Mouse (Mus musculus) G1E (cell line): ENCODE results near the gene Ptprc. TPM values are rescaled to one million over a fixed set of nuclear protein-coding genes. Genes with fewer than 3 reads are reported as not detected.

ENCODE experiments used
- ATAC-seq: 2 replicates; pipeline ENCODE4 v1.8.0; 2016; ENCODE audit warnings: mild to moderate bottlenecking; ENCODE audit not compliant: insufficient number of reproducible peaks, poor library complexity, low FRiP score, severe bottlenecking; ENCODE audit errors: extremely low read depth
- DNase-seq: peaks from one replicate; pipeline ENCODE4 v3.0.0; 2012; ENCODE audit warnings: low spot score
- H3K27me3 ChIP-seq: 2 replicates; pipeline ENCODE4 v1.6.1; 2012; ENCODE audit warnings: mild to moderate bottlenecking, low read length, inconsistent platforms; ENCODE audit not compliant: insufficient read depth
- H3K36me3 ChIP-seq: replicated peaks from 2 replicates; pipeline ENCODE3; 2012; ENCODE audit warnings: mild to moderate bottlenecking, inconsistent platforms
- H3K4me1 ChIP-seq: 2 replicates; pipeline ENCODE4 v1.6.1; 2012; ENCODE audit warnings: low read depth, low read length, inconsistent platforms, mixed read lengths; ENCODE audit not compliant: insufficient read depth
- H3K4me3 ChIP-seq: 2 replicates; pipeline ENCODE4 v1.5.1; 2012; ENCODE audit warnings: low read depth, mild to moderate bottlenecking, inconsistent platforms, low read length, moderate library complexity, mixed read lengths
- H3K9me3 ChIP-seq: replicated peaks from 2 replicates; pipeline ENCODE4 v1.6.1; 2012; ENCODE audit warnings: inconsistent platforms
- CTCF ChIP-seq: IDR thresholded peaks from 2 replicates; pipeline ENCODE4 v1.5.1; 2012; ENCODE audit warnings: low read depth, low read length, inconsistent platforms, mixed read lengths
- GATA1 ChIP-seq: IDR thresholded peaks from 2 replicates; pipeline ENCODE4 v1.6.1; 2012; ENCODE audit warnings: borderline replicate concordance, low read length, inconsistent platforms, mixed read lengths
- GATA2 ChIP-seq: IDR thresholded peaks from 2 replicates; pipeline ENCODE4 v1.6.1; 2012; ENCODE audit warnings: low read depth, low read length, inconsistent platforms, borderline replicate concordance
- POLR2AphosphoS5 ChIP-seq: IDR thresholded peaks from 2 replicates; pipeline ENCODE4 v1.6.1; 2012; ENCODE audit warnings: low read depth, low read length, inconsistent platforms; ENCODE audit not compliant: insufficient replicate concordance
- TAL1 ChIP-seq: conservative IDR thresholded peaks from 2 replicates; pipeline ENCODE4 v1.6.1; 2012; ENCODE audit warnings: low read depth, low read length, inconsistent platforms, mixed read lengths
- polyA plus RNA-seq: library from polyadenylated mRNA; stranded (reverse); fragments of >175 nt; gene quantifications from 2 replicates; pipeline ENCODE4 v1.2.3, GENCODE M21; 2012
- total RNA-seq, 2 experiments: library from RNA; stranded (forward) in 1 of 2; stranded (reverse) in 1 of 2; fragments of 200-1000 nt in 1 of 2; fragments of >200 nt in 1 of 2; fragmentation: Nextera tagmentation in 1 of 2; gene quantifications; 2 replicates each; pipeline ENCODE4 v1.2.3; 2014 to 2017

The Ptprc gene
- total and polyA plus RNA-seq, 3 experiments = 0.98 TPM; not detected in 2

DNA sequence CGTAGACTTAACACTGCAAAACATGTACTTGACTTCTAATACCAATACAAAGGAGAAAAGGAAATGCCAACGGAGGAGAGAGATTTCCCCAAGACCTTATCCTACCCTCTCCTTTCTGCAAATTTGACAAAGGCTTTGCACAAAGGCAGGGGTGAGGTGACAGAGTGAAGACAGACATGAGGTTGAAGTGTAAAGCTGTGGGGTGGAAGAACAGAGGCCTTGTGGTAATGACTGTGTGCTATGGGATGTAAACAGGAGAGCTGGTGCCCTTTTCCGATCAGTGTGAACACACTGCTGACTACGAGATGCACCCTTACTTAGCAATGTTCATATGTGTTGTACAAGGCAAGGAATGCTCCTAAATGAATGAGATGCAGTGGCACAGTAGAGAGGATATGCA is 12.6 kb upstream of the Ptprc start:
- no peak overlapping the region for H3K4me3 ChIP-seq
- TF ChIP-seq GATA2 (no peak), POLR2AphosphoS5 (no peak)
- no peak for ATAC-seq
- H3K4me1 ChIP-seq = no peaks in the 10 kb centered on the region
- DNase-seq = no peak
- no peaks in the 10 kb centered on the region for H3K36me3 ChIP-seq
- no peaks in the 10 kb centered on the region for H3K27me3 ChIP-seq
- peaks cover 29% of the 10 kb centered on the region for H3K9me3 ChIP-seq

GRCm38 (mm10) chr1:138185904-138186303 is 10.4 kb upstream of the Ptprc start:
- H3K4me3 ChIP-seq = no peak overlapping the region
- no peaks in the 10 kb centered on the region for H3K36me3 ChIP-seq
- TF ChIP-seq POLR2AphosphoS5 = no peak
- TF ChIP-seq TAL1 = no peak
- no peak for TF ChIP-seq GATA1
- TF ChIP-seq CTCF = no peak
- TF ChIP-seq GATA2 = no peak
- ATAC-seq (no peak), DNase-seq (no peak)
- no peaks in the 10 kb centered on the region for H3K4me1 ChIP-seq
- H3K9me3 ChIP-seq = peaks cover 11% of the 10 kb centered on the region
- H3K27me3 ChIP-seq = no peaks in the 10 kb centered on the region

GRCm38 (mm10) chr1:138180081-138180480 is 4.6 kb upstream of the Ptprc start:
- no peak for TF ChIP-seq POLR2AphosphoS5
- TF ChIP-seq GATA2 = no peak
- TF ChIP-seq CTCF = no peak
- TF ChIP-seq TAL1 = no peak
- no peak for TF ChIP-seq GATA1
- H3K36me3 ChIP-seq = no peaks in the 10 kb centered on the region
- no peaks in the 10 kb centered on the region for H3K4me1 ChIP-seq
- H3K9me3 ChIP-seq = peaks cover 12% of the 10 kb centered on the region
- no peak for DNase-seq
- H3K4me3 ChIP-seq = no peak overlapping the region
- no peaks in the 10 kb centered on the region for H3K27me3 ChIP-seq
- no peak for ATAC-seq

GRCm38 (mm10) chr1:138174705-138175492 is 609 bp downstream of the Ptprc start:
- H3K27me3 ChIP-seq = no peaks in the 10 kb centered on the region
- peaks cover 15% of the 10 kb centered on the region for H3K9me3 ChIP-seq
- ATAC-seq = no peak
- H3K4me3 ChIP-seq = no peak overlapping the region
- no peaks in the 10 kb centered on the region for H3K4me1 ChIP-seq
- H3K36me3 ChIP-seq = no peaks in the 10 kb centered on the region
- DNase-seq = no peak
- TF ChIP-seq POLR2AphosphoS5 (no peak), TAL1 (no peak), GATA1 (no peak), GATA2 (no peak), CTCF (no peak)

DNA sequence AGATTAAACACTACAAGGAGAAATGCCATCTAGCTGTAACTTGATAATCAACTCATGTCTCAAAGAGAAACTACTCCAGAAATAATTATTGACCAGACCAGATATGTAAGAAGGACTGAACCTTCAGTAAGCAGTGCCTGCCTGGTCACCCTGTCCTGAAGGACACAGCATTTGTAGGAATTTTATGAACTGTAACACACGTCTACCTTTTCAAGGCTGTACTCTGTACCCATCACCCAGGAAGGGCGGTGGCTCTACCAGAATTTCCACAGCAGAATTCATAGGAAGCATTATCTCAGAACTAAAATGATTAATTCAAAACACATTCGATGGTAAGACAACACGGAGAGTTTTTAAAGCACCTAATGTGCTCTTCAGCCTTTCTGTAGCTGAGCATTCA is 1.4 kb downstream of the Ptprc start:
- TF ChIP-seq GATA1 (no peak), TAL1 (no peak), POLR2AphosphoS5 (no peak), GATA2 (no peak), CTCF (no peak)
- Histone ChIP-seq H3K9me3 (peaks cover 15% of the 10 kb centered on the region), H3K4me1 (no peaks in the 10 kb centered on the region), H3K27me3 (no peaks in the 10 kb centered on the region), H3K36me3 (no peaks in the 10 kb centered on the region), H3K4me3 (no peak overlapping the region)
- ATAC-seq (no peak), DNase-seq (no peak)

- ATAC-seq (no peak), DNase-seq (no peak)
- no peaks in the 10 kb centered on the region for H3K27me3 ChIP-seq
- H3K4me1 ChIP-seq = no peaks in the 10 kb centered on the region
- no peak overlapping the region for H3K4me3 ChIP-seq
- no peaks in the 10 kb centered on the region for H3K36me3 ChIP-seq
- TF ChIP-seq CTCF = no peak
- TF ChIP-seq GATA2 = no peak
- TF ChIP-seq TAL1 = no peak
- no peak for TF ChIP-seq POLR2AphosphoS5
- no peak for TF ChIP-seq GATA1
- peaks cover 15% of the 10 kb centered on the region for H3K9me3 ChIP-seq
Measured at GRCm38 (mm10) chr1:138173669-138174068, 1.8 kb downstream of the Ptprc start.

DNA sequence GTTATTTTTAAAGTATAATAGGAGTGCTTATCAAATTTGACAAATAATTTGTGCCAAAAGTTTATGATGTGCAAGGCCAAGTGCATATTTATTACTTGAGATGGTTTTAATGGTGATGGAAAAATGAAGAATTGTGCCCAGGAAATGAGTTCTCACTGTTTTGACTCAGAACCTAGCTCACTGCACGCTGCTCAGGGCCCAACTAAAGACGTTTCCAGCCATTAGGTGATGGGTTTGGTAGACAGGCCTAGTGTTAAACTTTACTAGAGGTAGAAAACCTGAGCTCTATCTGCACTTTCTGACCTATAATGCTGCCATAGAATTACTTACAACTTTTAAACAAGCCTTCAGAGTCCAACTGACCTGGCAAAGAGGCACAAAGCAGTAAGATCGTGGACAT is 3.0 kb downstream of the Ptprc start:
- Histone ChIP-seq H3K36me3 (no peaks in the 10 kb centered on the region), H3K4me1 (no peaks in the 10 kb centered on the region), H3K9me3 (peaks cover 15% of the 10 kb centered on the region), H3K27me3 (no peaks in the 10 kb centered on the region), H3K4me3 (no peak overlapping the region)
- no peak for ATAC-seq
- TF ChIP-seq GATA1 (no peak), CTCF (no peak), TAL1 (no peak)
- DNase-seq = no peak
